Mouse (Mus musculus) C2C12 (cell line): Measurements from ENCODE around the gene Gpr162. TPM values are rescaled to one million over a fixed set of nuclear protein-coding genes. Genes with fewer than 3 reads are reported as not detected.
"Not testable (repeated sequence)": the region's sequence is repeated elsewhere in the genome, so short reads cannot be mapped to it uniquely, and the experiment has no call there.

Source experiments
- H3K27me3 ChIP-seq: one replicate; pipeline ENCODE4 v1.6.1; 2011; ENCODE audit not compliant: control insufficient read depth, insufficient read depth, insufficient read length
- H3K36me3 ChIP-seq: one replicate; pipeline ENCODE4 v1.6.1; 2011; ENCODE audit not compliant: control insufficient read depth, insufficient read depth
- H3K4me3 ChIP-seq: one replicate; pipeline ENCODE4 v1.5.1; 2011; ENCODE audit warnings: mild to moderate bottlenecking, control low read depth; ENCODE audit not compliant: poor library complexity, insufficient read depth, severe bottlenecking
- H3K79me2 ChIP-seq: one replicate; pipeline ENCODE4 v1.6.1; 2011; ENCODE audit not compliant: control insufficient read depth, insufficient read depth
- H3K79me3 ChIP-seq: one replicate; pipeline ENCODE4 v1.6.1; 2011; ENCODE audit warnings: low read depth, control low read depth
- H3ac ChIP-seq: one replicate; pipeline ENCODE3; 2011; ENCODE audit warnings: low read depth; ENCODE audit not compliant: control insufficient read depth, insufficient read length
- CEBPB ChIP-seq: IDR thresholded peaks from one replicate; pipeline ENCODE4 v1.6.1; 2011; ENCODE audit warnings: low read depth, mild to moderate bottlenecking, control low read depth, moderate library complexity
- CTCF ChIP-seq: IDR thresholded peaks from one replicate; pipeline ENCODE4 v1.5.1; 2011; ENCODE audit not compliant: control insufficient read depth, insufficient read depth, insufficient read length
- FOSL1 ChIP-seq: IDR thresholded peaks from one replicate; pipeline ENCODE4 v1.8.0; 2011; ENCODE audit warnings: mild to moderate bottlenecking, low read length; ENCODE audit not compliant: poor library complexity, insufficient read depth, severe bottlenecking
- MAX ChIP-seq: IDR thresholded peaks from one replicate; pipeline ENCODE4 v1.6.1; 2011; ENCODE audit warnings: mild to moderate bottlenecking, control low read depth
- MYOD1 ChIP-seq: IDR thresholded peaks from one replicate; pipeline ENCODE4 v1.6.1; 2011; ENCODE audit warnings: low read depth; ENCODE audit not compliant: control insufficient read depth, insufficient read length
- MYOG ChIP-seq: IDR thresholded peaks from one replicate; pipeline ENCODE4 v1.6.1; 2011; ENCODE audit not compliant: control insufficient read depth, insufficient read length; ENCODE audit errors: extremely low read depth
- USF1 ChIP-seq: IDR thresholded peaks from one replicate; pipeline ENCODE4 v1.6.1; 2011; ENCODE audit warnings: low read depth, mild to moderate bottlenecking, control low read depth, moderate library complexity
- polyA plus RNA-seq: library from polyadenylated mRNA; unstranded; fragments of >200 nt; fragmentation: generic; extraction: Trizol; gene quantifications from one replicate; pipeline ENCODE4 v1.2.1, GENCODE M21; 2012; ENCODE audit warnings: missing spikeins

The Gpr162 gene
- polyA plus RNA-seq, 1 experiment = 0.05 TPM

DNA sequence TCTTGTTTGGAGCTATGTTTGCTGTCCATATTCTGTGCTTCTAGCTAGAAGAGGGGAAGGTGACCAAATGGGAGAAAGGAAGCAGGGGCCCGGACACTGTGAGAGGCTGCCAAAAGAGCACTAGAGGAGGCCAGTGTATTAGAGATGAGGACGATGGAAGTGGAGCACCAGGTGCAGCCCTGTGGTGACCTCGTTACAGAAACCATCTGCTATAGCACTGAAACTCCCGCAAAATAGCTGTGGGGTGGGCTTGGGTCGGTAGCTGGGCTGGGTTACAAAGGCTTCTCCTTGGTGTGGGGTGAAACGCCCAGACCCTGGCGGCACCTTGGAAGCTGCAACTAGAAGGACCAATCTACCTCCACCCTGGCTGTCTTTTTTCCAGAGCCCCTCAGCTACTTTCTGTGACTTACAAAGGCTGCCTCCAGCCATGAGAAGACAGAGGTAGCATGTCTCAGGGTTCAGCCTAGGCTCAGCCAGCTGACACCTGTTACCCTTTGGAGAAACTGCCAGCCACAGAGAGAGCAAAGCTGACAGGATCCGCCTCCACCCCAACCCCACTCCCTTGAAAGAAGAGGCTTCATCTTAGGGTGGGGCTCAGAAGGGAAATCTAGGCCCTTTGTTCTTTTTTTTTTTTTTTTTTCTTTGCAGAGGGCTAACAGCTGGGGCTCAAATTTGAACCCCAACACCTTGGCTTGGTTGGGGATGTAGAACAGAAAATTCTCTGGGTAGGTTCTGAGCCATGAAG, 36.4 kb upstream of the Gpr162 start:
- no peak for TF ChIP-seq FOSL1
- TF ChIP-seq CTCF = no peak
- no peak for TF ChIP-seq CEBPB
- no peak for TF ChIP-seq MYOD1
- H3K79me2 ChIP-seq = no peaks in the 10 kb centered on the region
- H3K36me3 ChIP-seq = no peaks in the 10 kb centered on the region
- H3K27me3 ChIP-seq = no peaks in the 10 kb centered on the region
- no peaks in the 10 kb centered on the region for H3K79me3 ChIP-seq
- no peak overlapping the region for H3K4me3 ChIP-seq
- no peak overlapping the region for H3ac ChIP-seq

GRCm38 (mm10) chr6:124898359-124898758, 34.6 kb upstream of the Gpr162 start:
- no peak overlapping the region for H3ac ChIP-seq
- no peaks in the 10 kb centered on the region for H3K36me3 ChIP-seq
- no peak overlapping the region for H3K4me3 ChIP-seq
- no peak for TF ChIP-seq CTCF
- no peak for TF ChIP-seq CEBPB
- no peak for TF ChIP-seq MYOD1
- TF ChIP-seq MYOG = no peak
- TF ChIP-seq USF1 = no peak
- TF ChIP-seq MAX = no peak
- TF ChIP-seq FOSL1 = no peak
- H3K27me3 ChIP-seq = no peaks in the 10 kb centered on the region
- H3K79me2 ChIP-seq = no peaks in the 10 kb centered on the region
- no peaks in the 10 kb centered on the region for H3K79me3 ChIP-seq

DNA sequence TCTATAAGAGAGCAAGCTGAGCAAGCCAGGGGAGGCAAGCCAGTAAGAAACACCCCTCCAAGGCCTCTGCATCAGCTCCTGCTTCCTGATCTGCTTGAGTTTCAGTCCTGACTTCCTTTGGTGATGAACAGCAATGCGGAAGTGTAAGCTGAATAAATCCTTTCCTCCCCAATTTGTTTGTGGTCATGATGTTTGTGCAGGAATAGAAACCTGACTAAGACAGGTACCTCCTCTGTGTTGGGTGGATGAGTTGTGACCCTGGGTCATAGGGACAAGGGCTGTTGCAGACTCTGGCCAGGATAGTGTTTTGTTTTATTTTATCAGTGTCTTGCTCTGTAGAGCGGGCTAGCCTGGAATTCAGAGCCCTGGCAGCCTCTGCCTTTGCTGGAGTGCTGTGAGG, 30.3 kb upstream of the Gpr162 start:
- peaks cover 10% of the 10 kb centered on the region for H3K27me3 ChIP-seq
- not testable (repeated sequence) for H3K36me3 ChIP-seq, H3K79me3 ChIP-seq

GRCm38 (mm10) chr6:124890997-124891396, 27.2 kb upstream of the Gpr162 start:
- peaks cover 26% of the 10 kb centered on the region for H3K27me3 ChIP-seq
- H3ac ChIP-seq = no peak overlapping the region
- TF ChIP-seq MYOD1 = no peak
- no peak for TF ChIP-seq MYOG
- no peak for TF ChIP-seq CEBPB
- TF ChIP-seq USF1 = no peak
- TF ChIP-seq CTCF = no peak
- TF ChIP-seq MAX = no peak
- TF ChIP-seq FOSL1 = no peak

More for the DNA sequence above, 30.3 kb upstream of the Gpr162 start:
- H3K79me2 ChIP-seq, H3ac ChIP-seq, H3K4me3 ChIP-seq: not testable (repeated sequence)

GRCm38 (mm10) chr6:124888555-124889125, 24.9 kb upstream of the Gpr162 start:
- TF ChIP-seq FOSL1 (no peak), MYOG (no peak), CEBPB (no peak), CTCF (no peak), USF1 (no peak), MYOD1 (no peak), MAX (no peak)
- no peaks in the 10 kb centered on the region for H3K79me3 ChIP-seq
- peaks cover 31% of the 10 kb centered on the region for H3K27me3 ChIP-seq
- H3K4me3 ChIP-seq = no peak overlapping the region
- H3K79me2 ChIP-seq = no peaks in the 10 kb centered on the region
- H3K36me3 ChIP-seq = no peaks in the 10 kb centered on the region
- no peak overlapping the region for H3ac ChIP-seq

More at GRCm38 (mm10) chr6:124890997-124891396, 27.2 kb upstream of the Gpr162 start:
- Histone ChIP-seq H3K4me3 (no peak overlapping the region), H3K79me2 (no peaks in the 10 kb centered on the region), H3K36me3 (no peaks in the 10 kb centered on the region), H3K79me3 (no peaks in the 10 kb centered on the region)

GRCm38 (mm10) chr6:124887986-124888385, 24.2 kb upstream of the Gpr162 start, which contains the start of gene Cd4:
Gene Cd4, minus strand, starts transcription at chr6:124888221.
- H3K4me3 ChIP-seq = no peak within 1 kb of the TSS
- no peaks in the 10 kb centered on the region for H3K79me3 ChIP-seq
- H3ac ChIP-seq = no peak within 1 kb of the TSS
- H3K27me3 ChIP-seq = peaks cover 38% of the 10 kb centered on the region
- no peaks in the 10 kb centered on the region for H3K36me3 ChIP-seq
- H3K79me2 ChIP-seq = no peaks in the 10 kb centered on the region
- no peak for TF ChIP-seq CTCF
- no peak for TF ChIP-seq USF1
- TF ChIP-seq MYOD1 = no peak
- no peak for TF ChIP-seq MYOG
- TF ChIP-seq MAX = no peak
- TF ChIP-seq CEBPB = no peak
- TF ChIP-seq FOSL1 = no peak
